Mouse (Mus musculus) embryonic fibroblast, embryonic 13.5 days (primary cell): Measurements from ENCODE around the gene Gm20388.

ENCODE experiments used
- CTCF ChIP-seq: IDR thresholded peaks from 2 replicates; pipeline ENCODE4 v1.5.1; 2011; ENCODE audit warnings: mild to moderate bottlenecking, control low read depth, low read length, moderate library complexity, borderline replicate concordance; ENCODE audit not compliant: insufficient read depth
- POLR2A ChIP-seq: IDR thresholded peaks from 2 replicates; pipeline ENCODE4 v1.6.1; 2011; ENCODE audit warnings: low read depth, mild to moderate bottlenecking, control low read depth, low read length, moderate library complexity

GRCm38 (mm10) chr8:120741001-120741400 is 830.4 kb downstream of the Gm20388 start:
- TF ChIP-seq CTCF (no peak), POLR2A (no peak)
